Mouse (Mus musculus): ENCODE measurements around the gene Nsf. TPM values are rescaled to one million over a fixed set of nuclear protein-coding genes. Genes with fewer than 3 reads are reported as not detected.

The Nsf gene
- polyA plus RNA-seq, 1 experiment = 297 TPM

DNA sequence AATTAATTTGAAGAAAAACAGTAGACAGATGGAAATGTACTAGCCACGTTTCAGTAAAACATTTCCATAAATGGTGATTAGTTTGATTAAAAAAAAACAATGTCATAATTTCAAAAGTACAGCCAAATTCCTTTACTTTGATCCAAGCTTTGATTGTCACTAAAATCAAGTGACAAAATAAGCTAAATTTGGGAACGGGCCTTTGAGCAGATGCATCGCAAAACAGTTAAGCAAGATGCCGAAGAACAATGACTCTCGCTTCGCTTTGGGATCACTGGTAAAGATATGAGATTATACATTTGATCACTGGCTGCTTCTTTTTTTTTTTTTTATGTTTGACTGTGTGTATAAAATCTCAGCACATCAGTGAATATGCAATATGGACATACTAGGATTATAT, 20.0 kb downstream of the Nsf start:
- Histone ChIP-seq H3K27ac (ENCODE audit: insufficient read depth, low read depth, low read length) (no peak overlapping the region), H3K4me1 (ENCODE audit: control insufficient read depth, insufficient read depth, low read length) (peaks cover 9% of the 10 kb centered on the region; the same call in 1 of the 2 replicates), H3K4me3 (ENCODE audit: insufficient read depth, low read depth, low read length) (no peak overlapping the region)
- TF ChIP-seq CTCF (IDR thresholded peaks at IDR 0.05; ENCODE audit: insufficient read depth, low read depth, low read length) (no peak), POLR2A (IDR thresholded peaks at IDR 0.05; ENCODE audit: insufficient read depth, low read depth, low read length) (no peak)
- 75% methylated on average over 6 of the region's 6 CpGs for WGBS

DNA sequence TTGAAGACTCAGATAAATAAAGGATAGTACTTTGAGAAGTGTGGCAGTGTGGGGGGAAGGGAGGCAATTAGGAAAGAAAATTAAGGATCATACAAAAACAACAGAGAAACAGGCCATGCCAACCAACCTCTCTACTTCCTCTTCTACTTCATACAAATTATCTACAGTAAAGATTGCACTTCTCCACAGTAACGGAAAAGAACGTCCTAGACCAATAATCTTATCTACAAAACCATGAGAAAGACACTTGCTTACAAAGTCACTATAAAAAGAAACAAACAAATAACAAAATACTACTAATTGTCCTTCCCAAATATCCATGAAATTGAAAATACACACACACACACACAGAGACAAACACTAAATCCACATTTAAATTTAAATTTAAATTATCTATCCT, 29.9 kb downstream of the Nsf start:
- no peaks in the 10 kb centered on the region for H3K4me1 ChIP-seq (ENCODE audit: control insufficient read depth, insufficient read depth, low read length)
- WGBS = 85% methylated on average over 2 of the region's 2 CpGs
- no peak for TF ChIP-seq POLR2A (IDR thresholded peaks at IDR 0.05; ENCODE audit: insufficient read depth, low read depth, low read length)
- no peak for TF ChIP-seq CTCF (IDR thresholded peaks at IDR 0.05; ENCODE audit: insufficient read depth, low read depth, low read length)
- H3K27ac ChIP-seq (ENCODE audit: insufficient read depth, low read depth, low read length) = no peak overlapping the region
- H3K4me3 ChIP-seq (ENCODE audit: insufficient read depth, low read depth, low read length) = no peak overlapping the region

DNA sequence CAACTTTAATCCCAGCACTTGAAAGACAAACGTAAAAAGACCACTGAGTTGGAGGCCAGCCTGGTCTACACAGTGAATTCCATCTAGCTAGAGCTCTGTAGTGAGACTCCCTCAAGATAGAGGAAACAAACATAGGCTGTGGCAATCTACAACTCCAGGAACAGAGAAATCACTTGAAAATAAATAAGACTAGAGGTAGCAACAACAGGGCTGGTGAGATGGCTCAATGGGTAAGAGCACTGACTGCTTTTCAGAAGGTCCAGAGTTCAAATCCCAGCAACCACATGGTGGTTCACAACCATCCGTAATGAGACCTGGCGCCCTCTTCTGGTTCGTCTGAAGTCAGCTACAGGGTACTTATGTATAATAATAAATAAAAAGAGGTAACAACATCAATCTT, 30.6 kb downstream of the Nsf start:
- Histone ChIP-seq H3K4me3 (ENCODE audit: insufficient read depth, low read depth, low read length) (no peak overlapping the region), H3K27ac (ENCODE audit: insufficient read depth, low read depth, low read length) (no peak overlapping the region), H3K4me1 (ENCODE audit: control insufficient read depth, insufficient read depth, low read length) (no peaks in the 10 kb centered on the region)
- TF ChIP-seq CTCF (IDR thresholded peaks at IDR 0.05; ENCODE audit: insufficient read depth, low read depth, low read length) = no peak
- TF ChIP-seq POLR2A (IDR thresholded peaks at IDR 0.05; ENCODE audit: insufficient read depth, low read depth, low read length) = no peak
- WGBS = 82% methylated on average over 4 of the region's 4 CpGs

DNA sequence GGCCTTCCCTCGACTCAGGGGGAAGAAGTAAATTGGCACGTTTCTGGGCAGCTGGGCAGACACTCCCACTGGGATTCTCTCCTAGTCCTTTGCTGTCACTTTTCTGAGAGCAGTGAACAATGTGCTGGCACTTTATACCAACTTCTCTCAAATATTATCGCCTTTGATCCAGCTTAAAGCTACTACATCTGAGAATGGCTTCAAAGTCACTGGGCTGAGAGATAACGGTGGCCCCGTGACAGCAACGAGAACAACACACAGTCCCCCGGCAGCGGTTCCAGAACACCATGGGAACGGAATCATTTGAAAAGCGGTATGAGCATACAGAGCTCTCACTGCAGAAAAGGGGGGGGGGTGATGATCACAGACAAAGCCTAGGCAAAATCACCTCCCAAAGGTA, 31.0 kb downstream of the Nsf start:
- H3K4me1 ChIP-seq (ENCODE audit: control insufficient read depth, insufficient read depth, low read length) = no peaks in the 10 kb centered on the region
- no peak overlapping the region for H3K4me3 ChIP-seq (ENCODE audit: insufficient read depth, low read depth, low read length)
- no peak for TF ChIP-seq POLR2A (IDR thresholded peaks at IDR 0.05; ENCODE audit: insufficient read depth, low read depth, low read length)
- no peak for TF ChIP-seq CTCF (IDR thresholded peaks at IDR 0.05; ENCODE audit: insufficient read depth, low read depth, low read length)
- WGBS = 74% methylated on average over 10 of the region's 10 CpGs
- H3K27ac ChIP-seq (ENCODE audit: insufficient read depth, low read depth, low read length) = no peak overlapping the region

DNA sequence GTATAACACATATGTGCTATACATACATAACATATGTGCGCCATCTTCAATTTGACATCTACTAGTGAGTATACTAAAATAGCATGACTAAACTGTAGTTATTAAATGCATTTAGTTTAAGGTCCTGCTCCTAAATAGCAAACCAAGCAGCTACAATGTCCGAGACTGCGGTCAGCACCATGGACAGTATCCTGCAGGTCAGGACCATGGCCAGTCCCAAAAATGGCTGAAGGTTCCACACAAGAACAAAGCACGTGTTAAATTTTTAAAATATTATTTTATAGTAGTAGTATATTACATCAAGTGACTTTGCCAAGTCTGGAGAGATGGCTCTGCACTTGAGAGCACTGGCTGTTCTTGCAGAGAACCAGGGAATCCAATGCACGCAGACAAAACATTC, 33.2 kb downstream of the Nsf start:
- H3K27ac ChIP-seq (ENCODE audit: insufficient read depth, low read depth, low read length) = no peak overlapping the region
- WGBS = 74% methylated on average over 5 of the region's 5 CpGs
- TF ChIP-seq CTCF (IDR thresholded peaks at IDR 0.05; ENCODE audit: insufficient read depth, low read depth, low read length) (no peak), POLR2A (IDR thresholded peaks at IDR 0.05; ENCODE audit: insufficient read depth, low read depth, low read length) (no peak)
- peaks cover 3% of the 10 kb centered on the region; the same call in 1 of the 2 replicates for H3K4me1 ChIP-seq (ENCODE audit: control insufficient read depth, insufficient read depth, low read length)
- no peak overlapping the region for H3K4me3 ChIP-seq (ENCODE audit: insufficient read depth, low read depth, low read length)

DNA sequence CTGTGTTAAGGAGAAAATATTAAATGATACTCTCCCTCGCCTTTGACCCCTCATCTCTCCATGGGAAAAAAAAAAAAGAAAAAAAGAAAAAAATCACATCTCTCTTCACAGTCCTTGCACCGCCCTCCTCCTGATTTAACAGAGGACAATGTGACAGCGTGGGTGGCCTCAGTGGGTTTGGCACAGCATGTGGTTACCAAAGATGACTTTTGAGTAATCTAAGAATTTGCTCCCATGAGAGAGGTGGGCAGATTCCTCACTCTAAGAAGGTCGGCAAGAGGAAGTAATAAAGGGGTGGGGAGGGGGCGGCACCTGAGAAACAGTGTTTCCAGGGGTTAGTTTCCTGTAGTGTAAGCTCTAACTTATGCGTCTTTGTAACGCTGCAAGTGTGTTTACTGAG, 37.0 kb downstream of the Nsf start:
- TF ChIP-seq POLR2A (IDR thresholded peaks at IDR 0.05; ENCODE audit: insufficient read depth, low read depth, low read length) (no peak), CTCF (IDR thresholded peaks at IDR 0.05; ENCODE audit: insufficient read depth, low read depth, low read length) (no peak)
- no peak overlapping the region for H3K4me3 ChIP-seq (ENCODE audit: insufficient read depth, low read depth, low read length)
- 53% methylated on average over 7 of the region's 7 CpGs for WGBS
- no peak overlapping the region for H3K27ac ChIP-seq (ENCODE audit: insufficient read depth, low read depth, low read length)
- peaks cover 3% of the 10 kb centered on the region; the same call in 1 of the 2 replicates for H3K4me1 ChIP-seq (ENCODE audit: control insufficient read depth, insufficient read depth, low read length)

DNA sequence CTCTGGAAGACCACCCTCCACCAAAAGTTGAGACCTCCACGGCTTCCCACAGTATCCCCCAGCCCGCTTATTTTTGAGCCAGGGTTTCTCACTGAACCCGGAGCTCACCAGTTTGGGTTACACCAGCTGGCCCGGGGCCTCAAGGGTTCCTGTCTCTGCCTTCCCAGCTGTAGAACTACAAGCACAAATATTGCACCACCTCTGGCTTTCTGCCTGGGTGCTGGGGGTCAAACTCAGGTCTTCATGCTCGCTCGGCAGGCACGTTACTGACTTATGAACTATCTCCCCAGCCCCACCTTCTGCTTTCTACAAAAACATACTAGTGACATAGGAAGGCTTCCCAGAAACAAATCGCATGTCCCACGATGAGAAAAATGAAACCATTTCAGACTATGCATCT, 38.2 kb downstream of the Nsf start:
- Histone ChIP-seq H3K4me3 (ENCODE audit: insufficient read depth, low read depth, low read length) (no peak overlapping the region), H3K27ac (ENCODE audit: insufficient read depth, low read depth, low read length) (no peak overlapping the region), H3K4me1 (ENCODE audit: control insufficient read depth, insufficient read depth, low read length) (peaks cover 3% of the 10 kb centered on the region; the same call in 1 of the 2 replicates)
- no peak for TF ChIP-seq POLR2A (IDR thresholded peaks at IDR 0.05; ENCODE audit: insufficient read depth, low read depth, low read length)
- no peak for TF ChIP-seq CTCF (IDR thresholded peaks at IDR 0.05; ENCODE audit: insufficient read depth, low read depth, low read length)
- 94% methylated on average over 9 of the region's 9 CpGs for WGBS

DNA sequence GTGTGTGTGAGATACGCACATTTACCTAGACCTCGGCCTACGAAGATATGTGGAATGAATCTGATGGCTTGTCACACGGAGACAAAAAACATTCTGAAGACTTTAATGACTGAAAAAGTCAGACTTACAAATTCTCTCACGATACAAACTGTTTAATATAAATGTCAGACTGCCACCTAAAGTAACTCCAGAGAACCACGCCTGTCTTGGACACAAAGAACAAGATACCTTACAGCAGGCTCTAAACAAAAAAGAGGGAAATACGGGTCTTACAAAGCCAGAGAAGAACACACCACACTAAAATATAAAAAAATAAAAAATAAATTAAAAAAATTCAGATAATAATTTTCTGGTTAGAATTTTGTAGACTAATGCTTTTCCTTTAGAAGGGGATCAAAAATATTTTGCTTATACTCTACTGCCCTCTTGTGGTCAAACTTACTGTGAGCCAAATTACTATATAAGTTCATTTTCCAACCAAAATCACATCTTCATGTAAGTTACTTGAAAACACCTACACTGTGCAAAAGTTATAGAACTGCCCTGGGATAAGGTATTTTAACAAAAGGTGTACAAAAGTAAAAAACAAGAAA, 42.8 kb downstream of the Nsf start:
- Histone ChIP-seq H3K27ac (ENCODE audit: insufficient read depth, low read depth, low read length) (no peak overlapping the region), H3K4me3 (ENCODE audit: insufficient read depth, low read depth, low read length) (no peak overlapping the region), H3K4me1 (ENCODE audit: control insufficient read depth, insufficient read depth, low read length) (0 out of 2 replicates have a peak, but pooled peaks cover 3% of the 10 kb centered on the region)
- no peak for TF ChIP-seq CTCF (IDR thresholded peaks at IDR 0.05; ENCODE audit: insufficient read depth, low read depth, low read length)
- TF ChIP-seq POLR2A (IDR thresholded peaks at IDR 0.05; ENCODE audit: insufficient read depth, low read depth, low read length) = no peak
- WGBS = 59% methylated on average over 7 of the region's 7 CpGs

DNA sequence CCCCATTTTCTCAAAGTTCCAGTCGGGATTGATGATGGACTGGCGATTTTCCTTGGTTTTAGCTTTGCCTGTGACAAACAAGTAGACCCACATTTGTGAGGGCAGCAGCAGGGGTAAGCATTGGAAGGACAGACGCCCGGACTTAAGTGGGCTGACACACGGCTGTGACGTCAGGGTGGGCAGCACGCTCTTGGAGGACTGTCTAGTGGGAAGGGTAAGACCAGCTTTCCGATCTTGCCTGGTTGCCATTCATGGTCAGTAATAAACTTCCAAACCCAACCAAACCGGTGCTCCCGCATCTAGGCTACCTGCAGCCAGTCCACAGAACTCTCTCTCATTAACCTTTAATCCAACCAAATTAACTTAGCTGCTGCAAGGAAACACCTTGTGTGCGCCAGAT, 43.3 kb downstream of the Nsf start:
- TF ChIP-seq POLR2A (IDR thresholded peaks at IDR 0.05; ENCODE audit: insufficient read depth, low read depth, low read length) (no peak), CTCF (IDR thresholded peaks at IDR 0.05; ENCODE audit: insufficient read depth, low read depth, low read length) (no peak)
- Histone ChIP-seq H3K4me1 (ENCODE audit: control insufficient read depth, insufficient read depth, low read length) (0 out of 2 replicates have a peak, but pooled peaks cover 3% of the 10 kb centered on the region), H3K27ac (ENCODE audit: insufficient read depth, low read depth, low read length) (no peak overlapping the region), H3K4me3 (ENCODE audit: insufficient read depth, low read depth, low read length) (no peak overlapping the region)
- WGBS = 94% methylated on average over 11 of the region's 11 CpGs

Data from olfactory bulb, adult 2 months (tissue).